Mouse (Mus musculus) hindlimb bud, embryonic 11.5 days (tissue): ENCODE measurements around the gene Lrg1.
A peak's percentile ranks its signal among the peaks of the same experiment; 100 is the strongest.

Experiments used
- DNase-seq: peaks from one replicate; pipeline ENCODE4 v3.0.0-alpha.2; 2012; ENCODE audit warnings: low read depth, low spot score; ENCODE audit errors: extremely low spot score

Gene Lrg1

GRCm38 (mm10) chr17:56121826-56122225 is at the start of gene Lrg1:
Lrg1 (minus strand) TSS chr17:56122001.
- DNase-seq = no peak

- no peak for DNase-seq
These were observed 49.7 kb upstream of the Lrg1 start for GRCm38 (mm10) chr17:56171456-56171855.

- no peak for DNase-seq
These were observed 48.8 kb upstream of the Lrg1 start for GRCm38 (mm10) chr17:56170636-56171035.

- no peak for DNase-seq
These were observed 48.0 kb upstream of the Lrg1 start for GRCm38 (mm10) chr17:56169830-56170229.

- DNase-seq = no peak
These were observed 43.9 kb upstream of the Lrg1 start for GRCm38 (mm10) chr17:56165671-56166070.

- no peak for DNase-seq
These were observed 42.7 kb upstream of the Lrg1 start for GRCm38 (mm10) chr17:56164510-56164909.

- no peak for DNase-seq
These were observed 41.8 kb upstream of the Lrg1 start for GRCm38 (mm10) chr17:56163523-56164102.

GRCm38 (mm10) chr17:56162231-56162774 is 40.5 kb upstream of the Lrg1 start, which contains the start of gene Tnfaip8l1:
Tnfaip8l1 (plus strand) TSS chr17:56162477.
- DNase-seq = peak; percentile 49

- DNase-seq = peak; percentile 33
These were observed 37.9 kb upstream of the Lrg1 start for GRCm38 (mm10) chr17:56159729-56160128.

- DNase-seq = no peak
These were observed 31.8 kb upstream of the Lrg1 start for GRCm38 (mm10) chr17:56153643-56154042.

- no peak for DNase-seq
These were observed 28.1 kb upstream of the Lrg1 start for GRCm38 (mm10) chr17:56149897-56150296.

- DNase-seq = no peak
These were observed 27.2 kb upstream of the Lrg1 start for GRCm38 (mm10) chr17:56148790-56149618.

- no peak for DNase-seq
These were observed 26.5 kb upstream of the Lrg1 start for GRCm38 (mm10) chr17:56148280-56148679.

- no peak for DNase-seq
These were observed 25.6 kb upstream of the Lrg1 start for GRCm38 (mm10) chr17:56147420-56147819.

GRCm38 (mm10) chr17:56146131-56146530 is 24.3 kb upstream of the Lrg1 start:
- DNase-seq = no peak

GRCm38 (mm10) chr17:56144546-56144945 is 22.7 kb upstream of the Lrg1 start:
- no peak for DNase-seq

GRCm38 (mm10) chr17:56141702-56142605 is 20.2 kb upstream of the Lrg1 start:
- no peak for DNase-seq

GRCm38 (mm10) chr17:56139858-56140595 is 18.2 kb upstream of the Lrg1 start, which contains the start of gene Sema6b:
Sema6b (minus strand) TSS chr17:56140343.
- DNase-seq = no peak

- DNase-seq = no peak
These were observed 17.6 kb upstream of the Lrg1 start for GRCm38 (mm10) chr17:56139355-56139754.
